Mouse (Mus musculus) MEL (cell line): ENCODE results near the gene Ecm1. TPM values are rescaled to one million over a fixed set of nuclear protein-coding genes. Genes with fewer than 3 reads are reported as not detected.

Experiments used
- DNase-seq: peaks from one replicate; pipeline ENCODE4 v3.0.0; 2011; ENCODE audit warnings: low read depth, low spot score
- H3K27ac ChIP-seq: 2 replicates; pipeline ENCODE4 v1.5.1; 2012; ENCODE audit warnings: low read depth, mild to moderate bottlenecking, control low read depth, low read length, moderate library complexity; ENCODE audit not compliant: control insufficient read depth
- H3K27me3 ChIP-seq, 2 experiments: fragments of 150-350 bp in 1 of 2; sonication (generic) in 1 of 2; 2 replicates each; pipeline ENCODE4 v1.6.1; 2012; ENCODE audit warnings: low read length in 2 of 2, mild to moderate bottlenecking in 2 of 2, improper control_type of control experiment in 1 of 2, moderate library complexity in 1 of 2; ENCODE audit not compliant: insufficient read depth in 2 of 2, control insufficient read depth in 1 of 2
- H3K36me3 ChIP-seq, 2 experiments: 2 replicates each; pipeline ENCODE4 v1.6.1; 2012 to 2014; ENCODE audit warnings: low read length in 2 of 2, improper control_type of control experiment in 1 of 2, inconsistent platforms in 1 of 2, mild to moderate bottlenecking in 1 of 2; ENCODE audit not compliant: insufficient read depth in 2 of 2, control insufficient read depth in 1 of 2
- H3K4me1 ChIP-seq, 2 experiments: fragments of 150-350 bp in 1 of 2; sonication (generic) in 1 of 2; 2 replicates each; pipeline ENCODE4 v1.6.1; 2012; ENCODE audit warnings: low read length in 2 of 2, improper control_type of control experiment in 1 of 2, mild to moderate bottlenecking in 1 of 2; ENCODE audit not compliant: insufficient read depth in 2 of 2, control insufficient read depth in 1 of 2
- H3K4me3 ChIP-seq, 2 experiments: fragments of 150-350 bp in 1 of 2; sonication (generic) in 1 of 2; 2 replicates each; pipeline ENCODE4 v1.5.1; 2012; ENCODE audit warnings: low read depth in 2 of 2, low read length in 2 of 2, mild to moderate bottlenecking in 2 of 2, moderate library complexity in 2 of 2, control low read depth in 1 of 2, improper control_type of control experiment in 1 of 2; ENCODE audit not compliant: control insufficient read depth in 1 of 2, insufficient read depth in 1 of 2
- H3K79me2 ChIP-seq: 2 replicates; pipeline ENCODE4 v1.6.1; 2012; ENCODE audit warnings: mild to moderate bottlenecking, low read length, moderate library complexity; ENCODE audit not compliant: control insufficient read depth, poor library complexity, insufficient read depth
- H3K9ac ChIP-seq: 2 replicates; pipeline ENCODE4 v1.6.1; 2012; ENCODE audit warnings: low read depth, mild to moderate bottlenecking, control low read depth, low read length, moderate library complexity; ENCODE audit not compliant: control insufficient read depth, poor library complexity, severe bottlenecking
- H3K9me3 ChIP-seq: fragments of 150-350 bp; sonication (generic); replicated peaks from 2 replicates; pipeline ENCODE4 v1.6.1; 2012; ENCODE audit warnings: mild to moderate bottlenecking, low read length, improper control_type of control experiment, moderate library complexity; ENCODE audit not compliant: insufficient read depth
- CTCF ChIP-seq, 3 experiments: IDR thresholded peaks in 2 of 3; conservative IDR thresholded peaks in 1 of 3; 2 replicates each; pipeline ENCODE4 v1.5.1; 2011 to 2012; ENCODE audit warnings: low read length in 3 of 3, low read depth in 2 of 3, mild to moderate bottlenecking in 2 of 3, improper control_type of control experiment in 1 of 3, inconsistent platforms in 1 of 3, mixed read lengths in 1 of 3, moderate library complexity in 1 of 3; ENCODE audit not compliant: control insufficient read depth in 1 of 3, insufficient read depth in 1 of 3, poor library complexity in 1 of 3, severe bottlenecking in 1 of 3
- ELF1 ChIP-seq: IDR thresholded peaks from 2 replicates; pipeline ENCODE4 v1.6.1; 2014; ENCODE audit warnings: low read depth, mild to moderate bottlenecking, inconsistent platforms, low read length, improper control_type of control experiment, moderate library complexity
- EP300 ChIP-seq, 2 experiments: IDR thresholded peaks; 2 replicates each; pipeline ENCODE4 v1.6.1; 2011; ENCODE audit warnings: improper control_type of control experiment in 2 of 2, low read length in 2 of 2, low read depth in 1 of 2, mild to moderate bottlenecking in 1 of 2
- ETS1 ChIP-seq: IDR thresholded peaks from 2 replicates; pipeline ENCODE4 v1.6.1; 2012; ENCODE audit warnings: low read depth, mild to moderate bottlenecking, inconsistent platforms, low read length, improper control_type of control experiment, moderate library complexity
- GABPA ChIP-seq: IDR thresholded peaks from 2 replicates; pipeline ENCODE4 v1.6.1; 2012; ENCODE audit warnings: low read depth, mild to moderate bottlenecking, inconsistent platforms, low read length, improper control_type of control experiment, moderate library complexity
- JUND ChIP-seq: IDR thresholded peaks from 2 replicates; pipeline ENCODE4 v1.6.1; 2011; ENCODE audit warnings: low read depth, mild to moderate bottlenecking, improper control_type of control experiment, low read length
- MAX ChIP-seq: IDR thresholded peaks from 2 replicates; pipeline ENCODE4 v1.6.1; 2011; ENCODE audit warnings: low read length, improper control_type of control experiment
- MAZ ChIP-seq: IDR thresholded peaks from 2 replicates; pipeline ENCODE4 v1.6.1; 2012; ENCODE audit warnings: low read depth, mild to moderate bottlenecking, inconsistent platforms, low read length, improper control_type of control experiment
- MEF2A ChIP-seq: IDR thresholded peaks from 2 replicates; pipeline ENCODE4 v1.6.1; 2014; ENCODE audit warnings: low read depth, mild to moderate bottlenecking, inconsistent platforms, low read length, improper control_type of control experiment; ENCODE audit not compliant: poor library complexity, insufficient replicate concordance, severe bottlenecking; ENCODE audit errors: extremely low read depth
- NELFE ChIP-seq: IDR thresholded peaks from 2 replicates; pipeline ENCODE4 v1.6.1; 2011; ENCODE audit warnings: low read depth, low read length, improper control_type of control experiment
- NRF1 ChIP-seq: IDR thresholded peaks from 2 replicates; pipeline ENCODE4 v1.6.1; 2014; ENCODE audit warnings: low read depth, mild to moderate bottlenecking, inconsistent platforms, low read length, improper control_type of control experiment, moderate library complexity; ENCODE audit not compliant: poor library complexity, insufficient read depth, severe bottlenecking
- POLR2A ChIP-seq, 2 experiments: IDR thresholded peaks; 2 replicates each; pipeline ENCODE4 v1.6.1; 2011 to 2012; ENCODE audit warnings: low read length in 2 of 2, mild to moderate bottlenecking in 2 of 2, control low read depth in 1 of 2, improper control_type of control experiment in 1 of 2, low read depth in 1 of 2, moderate library complexity in 1 of 2; ENCODE audit not compliant: control insufficient read depth in 1 of 2, insufficient read depth in 1 of 2, poor library complexity in 1 of 2
- RAD21 ChIP-seq: IDR thresholded peaks from 2 replicates; pipeline ENCODE4 v1.6.1; 2011; ENCODE audit warnings: mild to moderate bottlenecking, low read depth, low read length, improper control_type of control experiment
- RCOR1 ChIP-seq: IDR thresholded peaks from 2 replicates; pipeline ENCODE4 v1.6.1; 2012; ENCODE audit warnings: low read depth, mild to moderate bottlenecking, inconsistent platforms, low read length, improper control_type of control experiment
- UBTF ChIP-seq: IDR thresholded peaks from 2 replicates; pipeline ENCODE4 v1.6.1; 2012; ENCODE audit warnings: low read depth, mild to moderate bottlenecking, inconsistent platforms, low read length, improper control_type of control experiment, moderate library complexity, borderline replicate concordance; ENCODE audit not compliant: insufficient read depth
- USF1 ChIP-seq: IDR thresholded peaks from 2 replicates; pipeline ENCODE4 v1.6.1; 2014; ENCODE audit warnings: low read depth, mild to moderate bottlenecking, inconsistent platforms, low read length, improper control_type of control experiment, moderate library complexity
- ZC3H11A ChIP-seq: IDR thresholded peaks from 2 replicates; pipeline ENCODE4 v1.6.1; 2012; ENCODE audit warnings: low read depth, mild to moderate bottlenecking, inconsistent platforms, low read length, improper control_type of control experiment
- ZNF384 ChIP-seq: IDR thresholded peaks from 2 replicates; pipeline ENCODE4 v1.6.1; 2012; ENCODE audit warnings: low read depth, mild to moderate bottlenecking, inconsistent platforms, low read length, improper control_type of control experiment
- polyA plus RNA-seq, 2 experiments: library from polyadenylated mRNA; stranded (reverse) in 1 of 2; unstranded in 1 of 2; fragments of >175 nt in 1 of 2; fragments of >200 nt in 1 of 2; gene quantifications; 2 replicates each; pipeline versions ENCODE4 v1.2.1 to v1.2.4; 2012; ENCODE audit warnings: low replicate concordance in 2 of 2, low read depth in 1 of 2; ENCODE audit not compliant: insufficient read length in 2 of 2, insufficient read depth in 1 of 2, missing spikeins in 1 of 2
- total RNA-seq: library from RNA; depleted of rRNA; stranded (reverse); fragments of 300-350 nt; gene quantifications from 2 replicates; pipeline ENCODE4 v1.2.3, GENCODE M21; 2012

Ecm1 gene
- total and polyA plus RNA-seq, 3 experiments: 1.0 to 9.5 TPM; not detected in 1

GRCm38 (mm10) chr3:95709967-95710366 lies 29.4 kb downstream of the Ecm1 start:
- Histone ChIP-seq H3K4me1 (peaks cover 0 to 2% of the 10 kb centered on the region in 2 experiments; a peak in 1 of 4 replicates), H3K27me3 (no peaks in the 10 kb centered on the region), H3K27ac (no peak overlapping the region), H3K4me3 (peak overlapping the region in 1 of 2 experiments; percentile 34; a peak in 1 of 4 replicates), H3K9ac (no peak overlapping the region), H3K79me2 (no peaks in the 10 kb centered on the region)
- no peak for DNase-seq
- no peak for TF ChIP-seq POLR2A (IDR thresholded peaks at IDR 0.05; ENCODE audit: control insufficient read depth in 1 of 2, insufficient read depth in 1 of 2, low read depth in 1 of 2, low read length in 2 of 2, poor library complexity in 1 of 2)
- peak; percentile 14; the same call in 1 of the 2 replicates for TF ChIP-seq ZNF384
- TF ChIP-seq, all 39 proteins: peak for 1
- H3K9me3 ChIP-seq: no peaks in the 10 kb centered on the region
- H3K36me3 ChIP-seq: no peaks in the 10 kb centered on the region

- no peaks in the 10 kb centered on the region for H3K9me3 ChIP-seq
- peaks cover 2% of the 10 kb centered on the region in 2 experiments; a peak in 2 of 4 replicates for H3K4me1 ChIP-seq
- no peaks in the 10 kb centered on the region for H3K79me2 ChIP-seq
- H3K4me3 ChIP-seq: no peak overlapping the region
- no peak overlapping the region for H3K9ac ChIP-seq
- H3K27me3 ChIP-seq: no peaks in the 10 kb centered on the region
- H3K27ac ChIP-seq: no peak overlapping the region
- peak; percentile 49 for DNase-seq
- 0 out of 4 replicates have a peak, but pooled peaks cover 0 to 3% of the 10 kb centered on the region in 2 experiments for H3K36me3 ChIP-seq
- no peak for TF ChIP-seq CTCF (IDR thresholded peaks at IDR 0.05 in 2 of 3, conservative IDR thresholded peaks at IDR 0.05 in 1 of 3; ENCODE audit: control insufficient read depth in 1 of 3, insufficient read depth in 1 of 3, low read depth in 2 of 3, low read length in 3 of 3, poor library complexity in 1 of 3, severe bottlenecking in 1 of 3)
- 0 out of 4 replicates have a peak, but pooled peaks of 1 of the 2 experiments have one; percentile 17 for TF ChIP-seq EP300 (IDR thresholded peaks at IDR 0.05; ENCODE audit: low read depth in 1 of 2, low read length in 2 of 2)
- TF ChIP-seq ETS1: no peak
- TF ChIP-seq NRF1: 0 out of 2 replicates have a peak, but pooled peaks have one; percentile 14
- TF ChIP-seq NELFE: no peak
- no peak for TF ChIP-seq JUND
- TF ChIP-seq, all 39 proteins: peak for 2
These were observed 30.3 kb downstream of the Ecm1 start for GRCm38 (mm10) chr3:95709044-95709443.

GRCm38 (mm10) chr3:95707497-95707896 lies 31.9 kb downstream of the Ecm1 start:
- H3K27me3 ChIP-seq: no peaks in the 10 kb centered on the region
- H3K79me2 ChIP-seq: no peaks in the 10 kb centered on the region
- H3K9me3 ChIP-seq: no peaks in the 10 kb centered on the region
- no peak overlapping the region for H3K4me3 ChIP-seq
- H3K9ac ChIP-seq: no peak overlapping the region
- DNase-seq: peak; percentile 52
- H3K4me1 ChIP-seq: peaks cover 2 to 3% of the 10 kb centered on the region in 2 experiments; a peak in 2 of 4 replicates
- 0 out of 4 replicates have a peak, but pooled peaks cover 0 to 3% of the 10 kb centered on the region in 2 experiments for H3K36me3 ChIP-seq
- TF ChIP-seq RCOR1: no peak
- TF ChIP-seq EP300 (IDR thresholded peaks at IDR 0.05; ENCODE audit: low read depth in 1 of 2, low read length in 2 of 2): no peak
- TF ChIP-seq JUND: no peak
- no peak for TF ChIP-seq RAD21
- TF ChIP-seq ELF1: no peak
- TF ChIP-seq UBTF: no peak
- no peak for TF ChIP-seq USF1
- no peak for TF ChIP-seq NELFE
- no peak for TF ChIP-seq GABPA
- no peak for TF ChIP-seq MEF2A
- TF ChIP-seq ZC3H11A: no peak
- TF ChIP-seq MAX: no peak
- TF ChIP-seq MAZ: no peak
- H3K27ac ChIP-seq: no peak overlapping the region
